Mouse (Mus musculus) liver, embryonic 12.5 days (tissue): Measurements from ENCODE around the gene Gm45844. TPM values are rescaled to one million over a fixed set of nuclear protein-coding genes. Genes with fewer than 3 reads are reported as not detected.
"Not testable (repeated sequence)": the region's sequence is repeated elsewhere in the genome, so short reads cannot be mapped to it uniquely, and the experiment has no call there.

Experiments used
- ATAC-seq: fragments of 200-750 bp; cut with Nextera tagmentation; 2 replicates; pipeline ENCODE4 v1.8.0; 2017; ENCODE audit warnings: moderate number of reproducible peaks, mild to moderate bottlenecking, moderate library complexity
- H3K27ac ChIP-seq: fragments of 300-500 bp; sonication (generic); 2 replicates; pipeline ENCODE4 v1.5.1; 2016; ENCODE audit warnings: mild to moderate bottlenecking
- H3K27me3 ChIP-seq: fragments of 300-500 bp; sonication (generic); replicated peaks from 2 replicates; pipeline ENCODE4 v1.6.1; 2016; ENCODE audit warnings: mild to moderate bottlenecking, moderate library complexity
- H3K36me3 ChIP-seq: fragments of 300-500 bp; sonication (generic); 2 replicates; pipeline ENCODE4 v1.6.1; 2016; ENCODE audit warnings: mild to moderate bottlenecking, moderate library complexity
- H3K4me1 ChIP-seq: fragments of 300-500 bp; sonication (generic); 2 replicates; pipeline ENCODE4 v1.6.1; 2016
- H3K4me2 ChIP-seq: fragments of 300-500 bp; sonication (generic); 2 replicates; pipeline ENCODE4 v1.6.1; 2016; ENCODE audit warnings: mild to moderate bottlenecking, moderate library complexity
- H3K4me3 ChIP-seq: fragments of 300-500 bp; sonication (generic); 2 replicates; pipeline ENCODE4 v1.5.1; 2016; ENCODE audit warnings: mild to moderate bottlenecking, moderate library complexity
- H3K9ac ChIP-seq: fragments of 300-500 bp; sonication (generic); 2 replicates; pipeline ENCODE4 v1.6.1; 2016; ENCODE audit warnings: mild to moderate bottlenecking, moderate library complexity
- H3K9me3 ChIP-seq: fragments of 300-500 bp; sonication (generic); replicated peaks from 2 replicates; pipeline ENCODE4 v1.6.1; 2016; ENCODE audit warnings: mild to moderate bottlenecking, moderate library complexity
- WGBS: fragments of 180-500 bp; shearing (Covaris S2); methylation state at CpG from one replicate; pipeline ENCODE4 v1.1.7; 2016; ENCODE audit not compliant: insufficient replicate concordance; 5-methylcytosine and 5-hydroxymethylcytosine counted together
- polyA plus RNA-seq: library from polyadenylated mRNA; unstranded; fragments of >200 nt; fragmentation: Nextera tagmentation; extraction: Ambion mirVana; gene quantifications from 2 replicates; pipeline ENCODE4 v1.2.1, GENCODE M21; 2016

Gene Gm45844
- polyA plus RNA-seq = 1.0 and 1.2 TPM in 2 replicates

- H3K9ac ChIP-seq = peak within 1 kb of the TSS; percentile 30
- H3K27me3 ChIP-seq, H3K9me3 ChIP-seq, H3K36me3 ChIP-seq, H3K4me1 ChIP-seq: not testable (repeated sequence)
- peak within 1 kb of the TSS; percentile 49 for H3K4me2 ChIP-seq
- peak within 1 kb of the TSS; percentile 5; the same call in 1 of the 2 replicates for H3K27ac ChIP-seq
- peak within 1 kb of the TSS; percentile 54 for H3K4me3 ChIP-seq
- 45% methylated on average over 45 of the region's 45 CpGs for WGBS
- peak; percentile 99 for ATAC-seq
Measured at GRCm38 (mm10) chr7:7277966-7278567, at the start of gene Gm45844. TSS of gene Gm45844 (minus strand) at chr7:7278289.

DNA sequence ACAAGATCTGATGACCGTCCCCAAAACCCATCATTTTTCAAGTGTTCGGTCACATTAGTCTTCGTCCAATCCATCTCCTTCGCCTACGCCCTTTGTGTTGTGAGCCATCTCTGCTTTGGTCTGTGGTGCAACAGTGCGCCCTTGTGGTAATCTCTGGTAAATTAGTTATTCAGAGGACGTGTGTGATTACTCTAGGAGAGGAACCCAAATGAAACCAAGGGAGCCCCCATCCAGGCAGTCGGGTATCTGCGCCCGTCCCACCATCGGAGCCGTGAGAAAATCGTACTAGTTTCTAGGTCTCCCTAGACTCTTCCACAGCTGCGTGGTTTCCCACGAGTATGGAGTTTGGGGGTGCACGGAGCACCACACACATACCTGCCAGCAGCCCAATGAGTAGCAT lies 17.5 kb upstream of the Gm45844 start:
- no peaks in the 10 kb centered on the region for H3K9me3 ChIP-seq
- no peak overlapping the region for H3K9ac ChIP-seq
- no peak overlapping the region for H3K4me3 ChIP-seq
- ATAC-seq = no peak
- H3K4me1 ChIP-seq = peaks cover 6% of the 10 kb centered on the region; the same call in 1 of the 2 replicates
- no peak overlapping the region for H3K27ac ChIP-seq
- no peak overlapping the region for H3K4me2 ChIP-seq
- WGBS = 76% methylated on average over 16 of the region's 16 CpGs
- peaks cover 9% of the 10 kb centered on the region for H3K27me3 ChIP-seq
- peaks cover 55% of the 10 kb centered on the region for H3K36me3 ChIP-seq

DNA sequence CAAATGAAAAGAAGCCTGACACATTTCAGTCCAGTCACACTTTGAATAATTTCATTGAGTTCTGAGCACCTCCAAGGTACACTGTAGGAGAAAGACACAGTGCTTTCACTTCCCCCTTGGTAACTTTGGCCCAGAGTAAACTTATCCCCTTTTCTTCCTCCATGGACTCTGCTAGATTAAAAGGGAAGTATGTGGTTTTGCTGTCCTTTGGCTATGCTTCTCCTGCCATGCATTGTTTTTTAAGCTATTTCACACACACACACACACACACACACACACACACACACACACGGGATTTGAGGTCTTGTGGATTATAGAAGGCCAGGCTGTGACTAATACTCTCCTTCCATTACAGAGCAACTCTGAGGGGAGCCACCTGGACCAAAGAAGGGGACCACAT lies 3.3 kb upstream of the Gm45844 start:
- H3K9me3 ChIP-seq = peaks cover 5% of the 10 kb centered on the region
- no peak overlapping the region for H3K4me2 ChIP-seq
- ATAC-seq = no peak
- no peak overlapping the region for H3K4me3 ChIP-seq
- no peak overlapping the region for H3K9ac ChIP-seq
- WGBS = 27% methylated on average over 1 of the region's 1 CpGs
- peaks cover 32% of the 10 kb centered on the region for H3K36me3 ChIP-seq
- H3K4me1 ChIP-seq = no peaks in the 10 kb centered on the region
- H3K27me3 ChIP-seq = no peaks in the 10 kb centered on the region
- no peak overlapping the region for H3K27ac ChIP-seq

GRCm38 (mm10) chr7:7277556-7277955 lies 533 bp downstream of the Gm45844 start:
- WGBS = 59% methylated on average over 24 of the region's 24 CpGs
- peak overlapping the region; percentile 54 for H3K4me3 ChIP-seq
- peak overlapping the region; percentile 49 for H3K4me2 ChIP-seq
- peak; percentile 31 for ATAC-seq
- not testable (repeated sequence) for H3K27me3 ChIP-seq, H3K9me3 ChIP-seq, H3K36me3 ChIP-seq, H3K4me1 ChIP-seq
- H3K9ac ChIP-seq = peak overlapping the region; percentile 30
- peak overlapping the region; percentile 5; the same call in 1 of the 2 replicates for H3K27ac ChIP-seq

GRCm38 (mm10) chr7:7247228-7247627 lies 30.9 kb downstream of the Gm45844 start, which contains the start of gene Vmn2r29:
TSS of gene Vmn2r29 (minus strand) at chr7:7247328.
- not testable (repeated sequence) for H3K9ac ChIP-seq, H3K4me3 ChIP-seq, H3K36me3 ChIP-seq, H3K27ac ChIP-seq, H3K27me3 ChIP-seq, ATAC-seq, H3K4me1 ChIP-seq, H3K4me2 ChIP-seq, H3K9me3 ChIP-seq
- WGBS = no CpG with 5 or more reads among the region's 1 CpGs

DNA sequence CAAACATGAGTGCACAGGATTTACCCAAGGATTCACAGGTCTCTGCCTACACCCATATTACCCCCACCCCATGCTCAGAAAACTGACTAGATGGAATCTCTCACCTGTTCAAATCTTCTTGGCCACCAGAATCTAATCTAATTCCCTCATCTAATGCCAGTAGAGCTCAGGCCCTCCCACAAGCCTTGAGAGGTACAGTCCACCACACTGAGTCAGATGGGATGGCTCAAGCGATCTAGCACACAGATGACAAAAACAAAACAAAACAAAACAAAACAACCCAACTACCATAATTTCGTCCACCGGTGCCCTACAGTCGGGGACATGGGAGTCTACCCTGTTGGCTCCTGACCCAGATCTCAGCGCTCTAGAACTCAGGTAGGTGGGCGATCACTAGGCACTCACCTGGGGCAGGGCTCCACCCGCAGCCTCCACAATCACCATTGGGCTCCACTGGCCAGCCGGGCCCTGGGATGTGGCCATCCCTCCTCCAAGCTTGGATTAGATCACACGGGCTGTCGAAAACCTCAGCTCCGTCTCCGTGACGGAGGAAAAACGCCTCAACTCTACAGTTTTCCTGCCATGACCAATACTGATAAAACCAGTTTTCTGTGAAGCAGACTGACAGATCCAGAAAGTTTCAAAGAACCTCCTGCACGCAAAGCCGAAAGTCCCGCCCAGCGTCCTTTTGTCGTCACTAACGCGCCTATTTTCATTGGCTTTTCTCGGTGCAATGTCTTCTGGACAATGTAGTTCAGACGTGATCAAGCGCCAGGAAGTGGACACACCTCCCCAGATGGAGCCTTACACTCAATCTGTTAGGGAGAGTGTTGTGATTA lies 68.6 kb downstream of the Gm45844 start, which contains the start of gene Zfp772:
Zfp772 (minus strand) TSS at position 686 of the 839 bp plus-strand sequence.
- not testable (repeated sequence) for H3K4me1 ChIP-seq, H3K27ac ChIP-seq, H3K9me3 ChIP-seq, H3K36me3 ChIP-seq, H3K27me3 ChIP-seq, ATAC-seq
- H3K4me2 ChIP-seq = peak within 1 kb of the TSS; percentile 71
- peak within 1 kb of the TSS; percentile 68 for H3K9ac ChIP-seq
- 1% methylated on average over 24 of the region's 24 CpGs for WGBS
- peak within 1 kb of the TSS; percentile 64 for H3K4me3 ChIP-seq

- no peak overlapping the region for H3K27ac ChIP-seq
- H3K36me3 ChIP-seq = no peaks in the 10 kb centered on the region
- peaks cover 4% of the 10 kb centered on the region; the same call in 1 of the 2 replicates for H3K4me1 ChIP-seq
- 6% methylated on average over 18 of the region's 18 CpGs for WGBS
- peak; percentile 93 for ATAC-seq
- peak overlapping the region; percentile 67 for H3K4me2 ChIP-seq
- H3K27me3 ChIP-seq = no peaks in the 10 kb centered on the region
- H3K9ac ChIP-seq = no peak overlapping the region
- H3K4me3 ChIP-seq = peak overlapping the region; percentile 62
- no peaks in the 10 kb centered on the region for H3K9me3 ChIP-seq
Measured at GRCm38 (mm10) chr7:7188191-7188942, 89.7 kb downstream of the Gm45844 start.

DNA sequence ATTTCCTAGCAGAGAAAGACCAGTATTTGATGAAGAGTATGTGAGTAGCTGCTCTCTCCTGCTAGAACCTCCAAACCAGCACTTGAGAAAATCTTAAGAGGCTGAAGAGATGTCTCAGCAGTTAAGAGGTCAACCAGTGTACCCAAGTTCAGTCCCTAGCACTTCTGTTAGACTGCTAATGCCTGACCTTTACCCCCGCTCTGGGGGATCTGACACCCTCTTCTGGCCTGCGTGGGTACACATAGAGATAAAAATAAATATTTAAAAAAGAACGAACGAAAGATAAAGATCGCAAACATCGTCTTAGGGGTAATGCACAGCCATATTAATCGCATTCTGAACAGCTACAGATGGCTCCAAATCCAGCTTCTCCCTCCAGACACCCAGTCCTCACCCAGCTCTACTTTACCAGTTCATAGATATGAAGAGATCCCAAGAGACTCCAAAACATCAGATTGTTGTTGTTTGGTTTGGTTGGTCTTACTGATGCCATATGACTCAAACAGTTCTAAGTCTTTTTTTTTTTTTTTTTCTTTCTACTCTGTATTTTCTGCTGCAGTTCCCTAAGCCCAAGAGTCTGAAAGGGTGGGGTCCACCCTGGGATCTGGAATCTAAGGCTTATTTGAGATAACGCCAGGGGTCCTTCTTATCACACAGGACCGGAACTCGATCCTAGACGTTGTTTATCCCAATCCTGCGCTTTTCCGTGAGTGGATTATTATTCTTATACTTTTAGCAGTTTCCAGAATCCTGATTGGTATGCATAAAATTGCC lies 90.5 kb downstream of the Gm45844 start:
- 25% methylated on average over 13 of the region's 13 CpGs for WGBS
- no peaks in the 10 kb centered on the region for H3K9me3 ChIP-seq
- H3K27me3 ChIP-seq = no peaks in the 10 kb centered on the region
- peaks cover 2% of the 10 kb centered on the region; the same call in 1 of the 2 replicates for H3K36me3 ChIP-seq
- H3K4me2 ChIP-seq = peak overlapping the region; percentile 67
- peaks cover 4% of the 10 kb centered on the region; the same call in 1 of the 2 replicates for H3K4me1 ChIP-seq
- H3K9ac ChIP-seq = no peak overlapping the region
- ATAC-seq = peak; percentile 35; the same call in 1 of the 2 replicates
- no peak overlapping the region for H3K27ac ChIP-seq
- H3K4me3 ChIP-seq = peak overlapping the region; percentile 62

DNA sequence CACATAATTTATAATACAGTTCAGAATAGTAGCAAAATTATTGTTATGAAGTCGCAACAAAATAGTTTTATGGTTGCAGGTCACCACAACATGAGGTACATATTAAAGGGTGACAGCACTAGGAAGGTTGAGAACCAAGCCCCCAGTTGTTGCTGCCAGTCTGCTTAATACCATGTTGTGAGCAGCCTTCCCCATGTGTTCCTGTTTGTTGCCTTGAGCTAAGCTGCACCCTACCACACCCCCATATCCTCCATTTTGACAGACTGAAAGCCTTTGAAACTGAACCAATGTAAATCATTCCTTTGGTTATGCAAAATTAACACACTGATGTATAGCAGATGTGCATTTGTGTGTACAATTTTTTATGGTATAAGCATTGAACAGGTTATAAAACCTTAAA lies 92.2 kb downstream of the Gm45844 start:
- Histone ChIP-seq H3K9me3 (no peaks in the 10 kb centered on the region), H3K4me1 (peaks cover 4% of the 10 kb centered on the region; the same call in 1 of the 2 replicates), H3K36me3 (peaks cover 13% of the 10 kb centered on the region; the same call in 1 of the 2 replicates), H3K27me3 (no peaks in the 10 kb centered on the region), H3K27ac (no peak overlapping the region), H3K4me3 (no peak overlapping the region), H3K9ac (no peak overlapping the region), H3K4me2 (no peak overlapping the region)
- no peak for ATAC-seq
- WGBS = 85% methylated on average over 1 of the region's 1 CpGs

DNA sequence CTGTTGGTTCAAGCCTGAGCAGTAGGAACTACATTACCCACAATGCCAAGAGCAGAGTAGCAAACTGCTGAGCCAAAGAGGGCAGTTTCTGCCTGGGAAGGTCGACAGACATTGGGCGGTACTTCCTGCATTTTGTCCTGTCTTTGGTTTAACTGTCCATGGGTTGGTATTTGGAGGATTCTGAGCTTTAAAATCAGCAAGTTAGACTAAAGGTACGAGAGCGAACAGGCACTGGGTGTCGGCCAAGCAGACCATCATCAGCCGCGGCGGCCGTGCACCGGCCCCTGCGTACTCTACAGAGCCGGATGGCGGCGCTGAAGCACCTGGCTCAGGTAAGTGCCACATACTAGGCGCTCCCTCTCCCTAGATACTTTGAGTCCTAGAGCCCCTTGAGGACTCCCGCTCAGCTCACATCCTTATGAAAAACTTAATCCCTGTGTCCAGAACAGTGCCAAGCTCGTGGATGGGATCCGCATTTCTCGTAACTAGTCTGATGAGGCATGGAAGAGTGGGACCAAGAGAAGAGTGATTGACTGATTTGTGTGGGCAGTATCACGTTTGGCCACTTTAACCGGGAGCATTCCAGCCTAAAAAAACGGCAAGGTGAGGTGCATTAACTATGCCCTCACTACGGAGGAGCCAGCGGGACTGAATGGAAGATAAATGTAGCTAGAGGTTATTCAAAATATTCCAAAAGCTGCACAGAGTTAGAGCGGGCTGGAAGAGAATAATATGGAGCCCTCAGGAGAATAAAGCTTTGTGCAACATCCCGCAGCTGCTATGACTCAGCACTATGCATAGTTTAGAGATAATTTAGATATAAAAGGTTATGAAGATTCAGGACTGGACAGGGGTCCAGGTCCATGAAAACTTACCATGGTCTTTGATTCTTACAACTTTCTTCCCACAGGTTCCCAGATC lies 106.6 kb downstream of the Gm45844 start, which contains the start of gene Zfp418:
Zfp418 (plus strand) TSS at position 104 of the 921 bp plus-strand sequence.
- no peaks in the 10 kb centered on the region; the same call in 1 of the 2 replicates for H3K27me3 ChIP-seq
- H3K9me3 ChIP-seq = no peaks in the 10 kb centered on the region
- 0 out of 2 replicates have a peak, but pooled peaks cover 5% of the 10 kb centered on the region for H3K36me3 ChIP-seq
- H3K4me3 ChIP-seq = peak within 1 kb of the TSS; percentile 68
- peak within 1 kb of the TSS; percentile 73 for H3K4me2 ChIP-seq
- H3K4me1 ChIP-seq = peaks cover 8% of the 10 kb centered on the region
- WGBS = 3% methylated on average over 26 of the region's 26 CpGs
- H3K27ac ChIP-seq = no peak within 1 kb of the TSS
- H3K9ac ChIP-seq = peak within 1 kb of the TSS; percentile 64
- peak; percentile 86 for ATAC-seq
